8 mouse cellular contexts compared by ENCODE assay signal in the genomic region with DNA sequence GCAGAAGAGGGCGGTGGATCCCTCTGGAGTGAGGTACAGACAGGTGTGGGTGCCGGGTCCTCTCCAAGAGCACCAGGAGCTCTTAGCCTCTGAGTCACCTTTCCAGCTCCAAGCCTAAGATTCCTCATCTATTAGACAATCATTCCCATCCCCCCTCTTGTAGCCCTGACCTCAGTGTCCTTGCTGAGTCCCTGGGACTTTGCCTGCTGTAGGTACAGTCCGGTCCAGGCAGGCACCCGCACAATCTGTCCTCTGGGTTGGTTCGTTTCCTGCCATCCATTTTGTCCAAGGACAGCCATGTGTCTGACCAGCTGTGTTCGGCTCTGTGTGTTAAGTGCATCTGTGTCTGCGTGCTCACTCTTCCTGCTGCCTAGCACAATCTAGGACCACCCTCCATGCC. TPM values are rescaled to one million over a fixed set of nuclear protein-coding genes. Genes with fewer than 3 reads are reported as not detected.
DNase-seq lines count a peak whose midpoint lies in the region; ATAC-seq and TF ChIP-seq lines count a peak whose summit lies in the region.

No protein-coding gene starts in this region.

- H3K27me3 ChIP-seq in kidney, adult 2 months (replicated peaks; ENCODE audit: control insufficient read depth, insufficient read depth, low read length): no peaks in the 10 kb centered on the region
- no peaks in the 10 kb centered on the region for H3K27me3 ChIP-seq in forebrain, embryonic 10.5 days (ENCODE audit: poor library complexity, severe bottlenecking)
- no peaks in the 10 kb centered on the region for H3K27me3 ChIP-seq in midbrain, embryonic 11.5 days (ENCODE audit: control insufficient read depth, insufficient read depth, low read length)

- ATAC-seq in midbrain, embryonic 11.5 days (ENCODE audit: low FRiP score): peak; percentile 29; the same call in 1 of the 2 replicates
- no peak for ATAC-seq in activated CD4-positive, CD25-positive, alpha-beta regulatory T cell, adult 4 months

- H3K4me2 ChIP-seq in midbrain, embryonic 11.5 days: no peak overlapping the region

- H3K9me3 ChIP-seq in forebrain, embryonic 10.5 days: no peaks in the 10 kb centered on the region
- H3K9me3 ChIP-seq in midbrain, embryonic 11.5 days (ENCODE audit: control insufficient read depth, low read length): no peaks in the 10 kb centered on the region

- 61% methylated on average over 7 of the region's 7 CpGs for WGBS in kidney, adult 2 months
- WGBS in forebrain, embryonic 10.5 days: 79% methylated on average over 7 of the region's 7 CpGs
- WGBS in midbrain, embryonic 11.5 days: 84% methylated on average over 7 of the region's 7 CpGs

- TF ChIP-seq POLR2A in kidney, adult 2 months (IDR thresholded peaks at IDR 0.05; ENCODE audit: low read depth, low read length): no peak

- peak overlapping the region; percentile 12; the same call in 1 of the 2 replicates for H3K27ac ChIP-seq in kidney, adult 2 months (ENCODE audit: insufficient read depth, low read depth, low read length)
- peak overlapping the region; percentile 61 for H3K27ac ChIP-seq in forebrain, embryonic 10.5 days
- H3K27ac ChIP-seq in midbrain, embryonic 11.5 days (ENCODE audit: low read depth, low read length): no peak overlapping the region; the same call in 1 of the 2 replicates

- H3K9ac ChIP-seq in midbrain, embryonic 11.5 days (ENCODE audit: low read length): no peak overlapping the region

- no peaks in the 10 kb centered on the region; the same call in 1 of the 2 replicates for H3K36me3 ChIP-seq in kidney, adult 2 months (ENCODE audit: control insufficient read depth, insufficient read depth, low read length)
- peaks cover 57% of the 10 kb centered on the region for H3K36me3 ChIP-seq in forebrain, embryonic 10.5 days (replicated peaks)
- peaks cover 22% of the 10 kb centered on the region; the same call in 1 of the 2 replicates for H3K36me3 ChIP-seq in midbrain, embryonic 11.5 days (ENCODE audit: control insufficient read depth, insufficient read depth, low read length)

- peaks cover 4% of the 10 kb centered on the region; the same call in 1 of the 2 replicates for H3K4me1 ChIP-seq in kidney, adult 2 months (ENCODE audit: control insufficient read depth, insufficient read depth, low read length)
- H3K4me1 ChIP-seq in forebrain, embryonic 10.5 days: peaks cover 16% of the 10 kb centered on the region
- H3K4me1 ChIP-seq in midbrain, embryonic 11.5 days (ENCODE audit: control insufficient read depth, insufficient read depth, low read length): no peaks in the 10 kb centered on the region

- DNase-seq in kidney, adult 2 months: no peak
- DNase-seq in kidney, postnatal 4 days: no peak
- DNase-seq in R1 (ENCODE audit: low read depth, low spot score): peak; percentile 58
- DNase-seq in forebrain, embryonic 10.5 days (ENCODE audit: extremely low spot score, low spot score): no peak
- DNase-seq in midbrain, embryonic 11.5 days (ENCODE audit: low spot score, missing footprints): no peak
- no peak for DNase-seq in layer of hippocampus, adult 9-11 months
- no peak for DNase-seq in urinary bladder, adult 2 months (ENCODE audit: low spot score)

- TF ChIP-seq CTCF in kidney, adult 2 months (conservative IDR thresholded peaks at IDR 0.05; ENCODE audit: insufficient read depth, insufficient read length, low read depth, low read length): no peak

- H3K4me3 ChIP-seq in kidney, adult 2 months (ENCODE audit: insufficient read depth, low read depth, low read length): no peak overlapping the region
- no peak overlapping the region for H3K4me3 ChIP-seq in forebrain, embryonic 10.5 days
- H3K4me3 ChIP-seq in midbrain, embryonic 11.5 days (ENCODE audit: low read depth, low read length): no peak overlapping the region

RNA-seq across cellular contexts. Expression of gene Wdr73, which starts 12.5 kb away (rescaled TPM):
- 15.4 and 16.1 TPM in 2 replicates for polyA plus RNA-seq in kidney, adult 2 months (2012; rRNA removed)
- polyA plus RNA-seq in forebrain, embryonic 10.5 days (2016; fragmentation: Nextera tagmentation; extraction: Ambion mirVana): 53.2 and 53.8 TPM in 2 replicates
- polyA plus RNA-seq in midbrain, embryonic 11.5 days (2014; fragmentation: Nextera tagmentation; extraction: Ambion mirVana): 36.1 and 41.2 TPM in 2 replicates
- 10 to 100 TPM; 22.5 to 27.1 TPM for polyA plus RNA-seq in activated CD4-positive, CD25-positive, alpha-beta regulatory T cell, adult 4 months (2017; shearing (Covaris generic))
- 16.7 and 19.2 TPM in 2 replicates for polyA plus RNA-seq in urinary bladder, adult 2 months (2012; rRNA removed)

RNA-seq across cellular contexts. Expression of gene Nmb, which starts 16.3 kb away (rescaled TPM):
- 4.6 and 5.0 TPM in 2 replicates for polyA plus RNA-seq in kidney, adult 2 months (2012; rRNA removed)
- polyA plus RNA-seq in forebrain, embryonic 10.5 days (2016; fragmentation: Nextera tagmentation; extraction: Ambion mirVana): 5.9 and 7.2 TPM in 2 replicates
- polyA plus RNA-seq in midbrain, embryonic 11.5 days (2014; fragmentation: Nextera tagmentation; extraction: Ambion mirVana): 6.9 and 7.9 TPM in 2 replicates
- polyA plus RNA-seq in activated CD4-positive, CD25-positive, alpha-beta regulatory T cell, adult 4 months (2017; shearing (Covaris generic)): 10 to 100 TPM; 58.7 to 67.5 TPM
- 4.2 and 5.5 TPM in 2 replicates for polyA plus RNA-seq in urinary bladder, adult 2 months (2012; rRNA removed)

RNA-seq across cellular contexts. Expression of gene Zscan2, which starts 27.9 kb away (rescaled TPM):
- polyA plus RNA-seq in kidney, adult 2 months (2012; rRNA removed): 5.2 and 5.4 TPM in 2 replicates
- polyA plus RNA-seq in forebrain, embryonic 10.5 days (2016; fragmentation: Nextera tagmentation; extraction: Ambion mirVana): 1.3 and 2.5 TPM in 2 replicates
- polyA plus RNA-seq in midbrain, embryonic 11.5 days (2014; fragmentation: Nextera tagmentation; extraction: Ambion mirVana): 3.8 and 5.0 TPM in 2 replicates
- 1 to 10 TPM; 3.0 to 3.3 TPM for polyA plus RNA-seq in activated CD4-positive, CD25-positive, alpha-beta regulatory T cell, adult 4 months (2017; shearing (Covaris generic))
- 6.7 and 7.5 TPM in 2 replicates for polyA plus RNA-seq in urinary bladder, adult 2 months (2012; rRNA removed)

RNA-seq across cellular contexts. Expression of gene Sec11a, which starts 59.0 kb away (rescaled TPM):
- 64.0 and 93.1 TPM in 2 replicates for polyA plus RNA-seq in kidney, adult 2 months (2012; rRNA removed)
- 190 and 226 TPM in 2 replicates for polyA plus RNA-seq in forebrain, embryonic 10.5 days (2016; fragmentation: Nextera tagmentation; extraction: Ambion mirVana)
- 204 TPM in 2 replicates for polyA plus RNA-seq in midbrain, embryonic 11.5 days (2014; fragmentation: Nextera tagmentation; extraction: Ambion mirVana)
- 100 to 1,000 TPM; 243 to 262 TPM for polyA plus RNA-seq in activated CD4-positive, CD25-positive, alpha-beta regulatory T cell, adult 4 months (2017; shearing (Covaris generic))
- polyA plus RNA-seq in urinary bladder, adult 2 months (2012; rRNA removed): 105 and 113 TPM in 2 replicates
